Mouse (Mus musculus) liver, adult 2 months (tissue): ENCODE data around the gene Hoxc6.

ENCODE experiments used
- CTCF ChIP-seq: fragments of 200-500 bp; IDR thresholded peaks from 2 replicates; pipeline ENCODE4 v1.5.1; 2011; ENCODE audit warnings: low read depth, low read length, control low read depth
- POLR2A ChIP-seq: fragments of 200-500 bp; IDR thresholded peaks from 2 replicates; pipeline ENCODE4 v1.6.1; 2011; ENCODE audit warnings: low read length, control low read depth; ENCODE audit not compliant: insufficient read depth; ENCODE audit errors: extremely low read depth

DNA sequence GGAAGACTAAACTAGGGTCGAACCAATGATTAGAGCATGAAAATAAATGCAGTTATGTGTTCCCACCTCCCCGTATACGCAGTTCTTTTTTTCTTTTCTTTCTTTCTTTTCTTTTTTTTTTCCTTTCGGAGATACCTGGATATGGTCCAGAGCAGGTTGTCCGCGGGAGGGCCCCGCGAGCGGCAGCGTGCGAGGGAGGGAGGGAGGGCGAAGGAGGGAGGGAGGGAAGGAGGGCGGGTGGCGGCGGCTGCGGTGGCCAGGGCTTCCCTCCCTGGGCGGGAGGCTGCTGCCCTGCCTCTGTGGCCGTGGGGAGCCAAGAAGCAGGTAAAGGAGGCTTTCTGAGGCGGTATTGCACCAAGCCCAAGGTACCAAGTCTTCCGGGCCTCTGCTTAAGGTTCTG, 21.9 kb upstream of the Hoxc6 start, which contains the start of gene Hoxc9:
- no peak for TF ChIP-seq CTCF
- TF ChIP-seq POLR2A, result no peak
